Mouse (Mus musculus) CH12.LX (cell line): ENCODE measurements around the gene S100a14. TPM values are rescaled to one million over a fixed set of nuclear protein-coding genes. Genes with fewer than 3 reads are reported as not detected.

ENCODE experiments used
- DNase-seq: peaks from one replicate; pipeline ENCODE4 v3.0.0-alpha.2; 2013; ENCODE audit errors: extremely low read depth
- H3K27ac ChIP-seq: 2 replicates; pipeline ENCODE4 v1.5.1; 2012; ENCODE audit warnings: low read depth, mild to moderate bottlenecking, control low read depth, moderate library complexity; ENCODE audit not compliant: insufficient read depth
- H3K27me3 ChIP-seq: replicated peaks from 2 replicates; pipeline ENCODE3; 2012; ENCODE audit warnings: inconsistent platforms
- H3K36me3 ChIP-seq, 2 experiments: replicated peaks in 1 of 2; 2 replicates each; pipeline versions ENCODE3 to v1.6.1; 2012; ENCODE audit warnings: inconsistent platforms in 1 of 2, low read length in 1 of 2, mild to moderate bottlenecking in 1 of 2, mixed read lengths in 1 of 2, moderate library complexity in 1 of 2; ENCODE audit not compliant: control insufficient read depth in 1 of 2, insufficient read depth in 1 of 2
- H3K4me1 ChIP-seq, 2 experiments: 2 replicates each; pipeline ENCODE4 v1.6.1; 2012; ENCODE audit warnings: inconsistent platforms in 1 of 2, moderate library complexity in 1 of 2; ENCODE audit not compliant: insufficient read depth in 2 of 2, control insufficient read depth in 1 of 2
- H3K4me2 ChIP-seq: 2 replicates; pipeline ENCODE4 v1.6.1; 2012; ENCODE audit warnings: low read depth, mild to moderate bottlenecking, control low read depth; ENCODE audit not compliant: poor library complexity, insufficient read depth, severe bottlenecking
- H3K4me3 ChIP-seq, 3 experiments: fragments of 150-350 bp in 1 of 3; sonication (generic) in 1 of 3; replicated peaks in 1 of 3; 2 replicates each; pipeline versions ENCODE3 to v1.5.1; 2011 to 2012; ENCODE audit warnings: low read depth in 2 of 3, low read length in 2 of 3, mild to moderate bottlenecking in 2 of 3, moderate library complexity in 2 of 3, control low read depth in 1 of 3, improper control_type of control experiment in 1 of 3, inconsistent platforms in 1 of 3, mixed read lengths in 1 of 3; ENCODE audit not compliant: poor library complexity in 1 of 3
- H3K79me2 ChIP-seq: replicated peaks from 2 replicates; pipeline ENCODE4 v1.6.1; 2012; ENCODE audit warnings: mild to moderate bottlenecking, moderate library complexity; ENCODE audit not compliant: control insufficient read depth, poor library complexity, insufficient read depth, severe bottlenecking; ENCODE audit errors: extremely low read depth
- H3K9ac ChIP-seq: 2 replicates; pipeline ENCODE4 v1.6.1; 2012; ENCODE audit warnings: low read depth, mild to moderate bottlenecking, control low read depth, moderate library complexity; ENCODE audit not compliant: insufficient read depth
- H3K9me3 ChIP-seq: replicated peaks from 2 replicates; pipeline ENCODE3; 2012; ENCODE audit warnings: low read length, inconsistent platforms, mixed read lengths
- CHD1 ChIP-seq: IDR thresholded peaks from 2 replicates; pipeline ENCODE4 v1.6.1; 2012; ENCODE audit warnings: low read depth, low read length, improper control_type of control experiment, inconsistent platforms
- CTCF ChIP-seq, 2 experiments: IDR thresholded peaks in 1 of 2; conservative IDR thresholded peaks in 1 of 2; 2 replicates each; pipeline ENCODE4 v1.5.1; 2011 to 2012; ENCODE audit warnings: low read depth in 2 of 2, low read length in 2 of 2, improper control_type of control experiment in 1 of 2, inconsistent platforms in 1 of 2, mild to moderate bottlenecking in 1 of 2, moderate library complexity in 1 of 2
- ETS1 ChIP-seq: conservative IDR thresholded peaks from 2 replicates; pipeline ENCODE4 v1.6.1; 2012; ENCODE audit warnings: low read depth, mild to moderate bottlenecking, inconsistent platforms, low read length, improper control_type of control experiment, moderate library complexity
- GABPA ChIP-seq: IDR thresholded peaks from 2 replicates; pipeline ENCODE4 v1.6.1; 2012; ENCODE audit warnings: low read depth, low read length, improper control_type of control experiment, inconsistent platforms; ENCODE audit not compliant: insufficient replicate concordance
- JUND ChIP-seq: conservative IDR thresholded peaks from 2 replicates; pipeline ENCODE4 v1.6.1; 2011; ENCODE audit warnings: low read depth, low read length, improper control_type of control experiment
- MAZ ChIP-seq: IDR thresholded peaks from 2 replicates; pipeline ENCODE4 v1.6.1; 2012; ENCODE audit warnings: low read depth, mild to moderate bottlenecking, inconsistent platforms, low read length, improper control_type of control experiment, moderate library complexity
- MXI1 ChIP-seq: IDR thresholded peaks from 2 replicates; pipeline ENCODE4 v1.6.1; 2011; ENCODE audit warnings: mild to moderate bottlenecking, low read depth, low read length, improper control_type of control experiment
- NELFE ChIP-seq: IDR thresholded peaks from 2 replicates; pipeline ENCODE4 v1.6.1; 2011; ENCODE audit warnings: low read depth, low read length, improper control_type of control experiment
- POLR2A ChIP-seq: IDR thresholded peaks from 2 replicates; pipeline ENCODE4 v1.6.1; 2011; ENCODE audit warnings: low read depth, mild to moderate bottlenecking, improper control_type of control experiment, low read length
- POLR2AphosphoS2 ChIP-seq: IDR thresholded peaks from 2 replicates; pipeline ENCODE4 v1.6.1; 2011; ENCODE audit warnings: low read depth, low read length, improper control_type of control experiment
- TBP ChIP-seq: conservative IDR thresholded peaks from 2 replicates; pipeline ENCODE4 v1.6.1; 2011; ENCODE audit warnings: low read depth, low read length, improper control_type of control experiment
- TCF12 ChIP-seq: IDR thresholded peaks from 2 replicates; pipeline ENCODE4 v1.6.1; 2014; ENCODE audit warnings: low read depth, mild to moderate bottlenecking, inconsistent platforms, low read length, improper control_type of control experiment
- USF1 ChIP-seq: IDR thresholded peaks from 2 replicates; pipeline ENCODE4 v1.6.1; 2014; ENCODE audit warnings: low read depth, mild to moderate bottlenecking, inconsistent platforms, low read length, improper control_type of control experiment
- USF2 ChIP-seq: conservative IDR thresholded peaks from 2 replicates; pipeline ENCODE4 v1.6.1; 2011; ENCODE audit warnings: low read depth, low read length, improper control_type of control experiment
- ZKSCAN1 ChIP-seq: IDR thresholded peaks from 2 replicates; pipeline ENCODE4 v1.6.1; 2012; ENCODE audit warnings: low read depth, inconsistent platforms, low read length, improper control_type of control experiment, borderline replicate concordance
- ZNF384 ChIP-seq: IDR thresholded peaks from 2 replicates; pipeline ENCODE4 v1.6.1; 2012; ENCODE audit warnings: low read depth, low read length, improper control_type of control experiment, inconsistent platforms
- dilution Hi-C: fragments of 300-500 bp; cut with MboI; formaldehyde crosslinking; loops from 2 replicates; pipeline ENCODE4 v1.14.3; 2020; ENCODE audit warnings: low sequenced_read_pairs; ENCODE audit not compliant: extremely low pct_unique_long_range_greater_than_20kb, extremely low pct_ligation_motif_present
- in situ Hi-C: fragments of 300-500 bp; cut with MboI; formaldehyde crosslinking; loops from 3 replicates; pipeline ENCODE4 v1.14.3; 2019; ENCODE audit warnings: low sequenced_read_pairs, low pct_ligation_motif_present, low pct_unique_long_range_greater_than_20kb, mixed read lengths
- polyA plus RNA-seq: library from polyadenylated mRNA; unstranded; fragments of >175 nt; gene quantifications from 2 replicates; pipeline ENCODE4 v1.2.1, GENCODE M21; 2012; ENCODE audit warnings: low read depth; ENCODE audit not compliant: insufficient read length
- total RNA-seq, 2 experiments: library from RNA; depleted of rRNA; stranded (reverse); fragments of 300-350 nt in 1 of 2; fragments of >200 nt in 1 of 2; gene quantifications; 2 replicates each; pipeline ENCODE4 v1.2.3; 2012 to 2014

Gene S100a14
- total and polyA plus RNA-seq, 3 experiments = not detected

GRCm38 (mm10) chr3:90506362-90506761 is 20.3 kb upstream of the S100a14 start:
- H3K4me2 ChIP-seq = no peak overlapping the region
- peaks cover 0 to 39% of the 10 kb centered on the region in 2 experiments; a peak in 2 of 4 replicates for H3K4me1 ChIP-seq
- H3K4me3 ChIP-seq = no peak overlapping the region
- dilution Hi-C loops = no loop called here
- no peak for DNase-seq
- no peaks in the 10 kb centered on the region for H3K9me3 ChIP-seq
- H3K36me3 ChIP-seq = peaks cover 41 to 69% of the 10 kb centered on the region in 2 experiments
- TF ChIP-seq JUND = no peak
- no peak for TF ChIP-seq CHD1
- no peak for TF ChIP-seq ETS1
- no peak for TF ChIP-seq TCF12
- no peak for TF ChIP-seq GABPA
- no peak for TF ChIP-seq MXI1
- TF ChIP-seq USF1 = no peak
- TF ChIP-seq USF2 = no peak
- TF ChIP-seq NELFE = no peak
- TF ChIP-seq ZKSCAN1 = no peak
- TF ChIP-seq MAZ = no peak
- no peaks in the 10 kb centered on the region for H3K27me3 ChIP-seq
- no peak overlapping the region for H3K9ac ChIP-seq
- H3K27ac ChIP-seq = no peak overlapping the region
- peaks cover 39% of the 10 kb centered on the region for H3K79me2 ChIP-seq
- in situ Hi-C loops = loop anchor here (5.0 kb wide), 1 partner anchor 106 kb away; the partner anchor contains the start of gene S100a6

- H3K4me2 ChIP-seq = peak overlapping the region; percentile 99
Observed at GRCm38 (mm10) chr3:90508287-90508949, 18.2 kb upstream of the S100a14 start.

More at GRCm38 (mm10) chr3:90508287-90508949, 18.2 kb upstream of the S100a14 start:
- peak; percentile 35 for DNase-seq
- dilution Hi-C loops = no loop called here
- Histone ChIP-seq H3K79me2 (peaks cover 35% of the 10 kb centered on the region), H3K9ac (peak overlapping the region; percentile 100), H3K36me3 (peaks cover 24 to 49% of the 10 kb centered on the region in 2 experiments), H3K27me3 (no peaks in the 10 kb centered on the region), H3K9me3 (no peaks in the 10 kb centered on the region), H3K4me3 (peak overlapping the region; percentile 86 to 98 (median 88)), H3K27ac (peak overlapping the region; percentile 79), H3K4me1 (peaks cover 0 to 39% of the 10 kb centered on the region in 2 experiments; a peak in 2 of 4 replicates)
- in situ Hi-C loops = loop anchor here (5.0 kb wide), 1 partner anchor 104 kb away; the partner anchor contains the start of gene S100a6
- TF ChIP-seq ZNF384 (peak; percentile 53; the same call in 1 of the 2 replicates), POLR2AphosphoS2 (no peak), ETS1 (no peak), TBP (0 out of 2 replicates have a peak, but pooled peaks have one; percentile 20), POLR2A (no peak), CTCF (conservative IDR thresholded peaks at IDR 0.05 in 1 of 2, IDR thresholded peaks at IDR 0.05 in 1 of 2; ENCODE audit: low read depth in 2 of 2, low read length in 2 of 2) (peak in 1 of 2 experiments; percentile 34; a peak in 2 of 4 replicates)
